Mouse (Mus musculus): ENCODE results near the gene Sh3kbp1.

DNA sequence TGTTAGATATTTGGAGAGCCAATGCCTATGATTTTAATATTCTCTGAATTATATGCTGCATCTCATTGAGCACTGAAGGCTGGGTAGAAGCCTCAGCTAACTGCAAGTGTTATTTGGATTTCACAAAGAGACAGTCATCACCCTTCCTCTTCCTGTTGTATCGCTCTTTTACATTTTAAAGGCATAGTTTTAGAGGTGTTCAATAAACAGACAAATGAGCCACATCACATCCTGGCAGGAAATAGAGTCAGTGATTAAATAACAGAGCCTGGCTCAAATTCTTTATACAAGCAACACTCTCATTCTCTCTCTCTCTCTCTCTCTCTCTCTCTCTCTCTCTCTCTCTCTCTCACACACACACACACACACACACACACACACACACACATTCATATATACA lies 231.1 kb downstream of the Sh3kbp1 start:
- no peak for TF ChIP-seq POLR2A (IDR thresholded peaks at IDR 0.05; ENCODE audit: insufficient read depth, low read length)
- no peak for TF ChIP-seq CTCF (IDR thresholded peaks at IDR 0.05; ENCODE audit: low read depth, low read length)
- TF ChIP-seq EP300 (IDR thresholded peaks at IDR 0.05; ENCODE audit: insufficient read depth, low read depth, low read length) = no peak

Measured in ES-Bruce4 (cell line).